Mouse (Mus musculus) stomach, embryonic 16.5 days (tissue): Measurements from ENCODE around the gene Mettl7a3. TPM values are rescaled to one million over a fixed set of nuclear protein-coding genes. Genes with fewer than 3 reads are reported as not detected.
"Not testable (repeated sequence)": the region's sequence is repeated elsewhere in the genome, so short reads cannot be mapped to it uniquely, and the experiment has no call there.

ENCODE experiments used
- ATAC-seq: fragments of 200-750 bp; cut with Nextera tagmentation; 2 replicates; pipeline ENCODE4 v1.8.0; 2017; ENCODE audit warnings: moderate number of reproducible peaks, moderate TSS enrichment; ENCODE audit not compliant: insufficient read depth, low FRiP score
- H3K27ac ChIP-seq: fragments of 300-500 bp; sonication (generic); 2 replicates; pipeline ENCODE4 v1.5.1; 2014; ENCODE audit warnings: low read length
- H3K27me3 ChIP-seq: fragments of 300-500 bp; sonication (generic); 2 replicates; pipeline ENCODE4 v1.6.1; 2014; ENCODE audit warnings: low read length, control low read depth, mixed read lengths; ENCODE audit not compliant: control insufficient read depth, insufficient read depth
- H3K36me3 ChIP-seq: fragments of 300-500 bp; sonication (generic); 2 replicates; pipeline ENCODE4 v1.6.1; 2014; ENCODE audit warnings: low read length; ENCODE audit not compliant: control insufficient read depth, insufficient read depth
- H3K4me1 ChIP-seq: fragments of 300-500 bp; sonication (generic); 2 replicates; pipeline ENCODE4 v1.6.1; 2014; ENCODE audit warnings: low read length, control low read depth, mixed read lengths; ENCODE audit not compliant: control insufficient read depth, insufficient read depth
- H3K4me2 ChIP-seq: fragments of 300-500 bp; sonication (generic); 2 replicates; pipeline ENCODE4 v1.6.1; 2014; ENCODE audit warnings: low read depth, low read length, mixed read lengths
- H3K4me3 ChIP-seq: fragments of 300-500 bp; sonication (generic); replicated peaks from 2 replicates; pipeline ENCODE4 v1.5.1; 2014; ENCODE audit warnings: mild to moderate bottlenecking, low read length
- H3K9ac ChIP-seq: fragments of 300-500 bp; sonication (generic); 2 replicates; pipeline ENCODE4 v1.6.1; 2014; ENCODE audit warnings: low read length
- H3K9me3 ChIP-seq: fragments of 300-500 bp; sonication (generic); replicated peaks from 2 replicates; pipeline ENCODE4 v1.6.1; 2016; ENCODE audit warnings: low read length, control low read depth; ENCODE audit not compliant: control insufficient read depth
- WGBS: fragments of 180-500 bp; shearing (Covaris S2); extraction: QIAGEN DNeasy Blood & Tissue Kit; methylation state at CpG from one replicate; pipeline ENCODE4 v1.1.7; 2014; 5-methylcytosine and 5-hydroxymethylcytosine counted together
- polyA plus RNA-seq: library from polyadenylated mRNA; unstranded; fragments of >200 nt; fragmentation: Nextera tagmentation; extraction: Ambion mirVana; gene quantifications from 2 replicates; pipeline ENCODE4 v1.2.1, GENCODE M21; 2015

Gene Mettl7a3
- polyA plus RNA-seq, 1 experiment from 2014 or later = not detected

DNA sequence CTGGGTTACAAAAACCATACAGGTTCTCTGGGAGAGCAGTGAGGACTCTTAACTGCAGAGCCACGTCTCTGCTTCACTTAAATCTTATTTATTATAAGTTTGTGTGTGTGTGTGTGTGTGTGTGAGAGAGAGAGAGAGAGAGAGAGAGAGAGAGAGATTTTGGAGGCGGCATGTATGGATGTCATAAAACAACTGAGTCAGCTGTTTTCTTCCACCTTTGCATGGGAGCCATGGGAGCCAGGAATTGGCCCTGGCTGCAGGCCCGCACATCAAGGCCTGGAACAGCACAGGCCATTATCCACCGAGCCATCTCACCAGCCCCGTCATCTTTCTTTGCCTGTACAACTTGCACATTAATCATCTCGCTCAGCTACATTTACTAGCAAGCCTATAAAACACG, 32.4 kb downstream of the Mettl7a3 start:
- no peaks in the 10 kb centered on the region for H3K36me3 ChIP-seq
- WGBS = 64% methylated on average over 7 of the region's 7 CpGs
- no peak for ATAC-seq

DNA sequence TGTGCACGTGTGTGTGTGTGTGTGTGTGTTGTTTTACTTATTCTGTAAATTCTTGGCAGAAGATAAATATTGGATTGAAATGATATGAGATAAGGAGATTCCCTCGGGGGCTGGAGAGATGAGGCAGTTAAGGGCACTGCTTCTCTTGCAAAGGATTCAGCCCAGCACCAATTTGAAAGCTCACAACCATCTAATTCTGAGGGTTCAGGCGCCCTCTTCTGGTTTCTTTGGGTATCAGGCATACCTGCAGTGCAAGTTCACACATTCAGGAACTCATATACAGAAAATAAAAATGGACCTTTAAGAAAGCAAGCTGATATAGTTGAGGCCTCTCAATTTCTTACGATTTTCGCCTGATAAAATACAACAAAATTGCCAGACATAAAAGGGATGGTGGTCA, 40.3 kb downstream of the Mettl7a3 start:
- Histone ChIP-seq H3K4me2 (no peak overlapping the region), H3K9ac (no peak overlapping the region), H3K4me1 (no peaks in the 10 kb centered on the region), H3K36me3 (no peaks in the 10 kb centered on the region), H3K4me3 (no peak overlapping the region), H3K27me3 (no peaks in the 10 kb centered on the region), H3K27ac (no peak overlapping the region), H3K9me3 (no peaks in the 10 kb centered on the region; the same call in 1 of the 2 replicates)
- 25% methylated on average over 5 of the region's 5 CpGs for WGBS
- ATAC-seq = no peak

More for the DNA sequence above, 32.4 kb downstream of the Mettl7a3 start:
- no peak overlapping the region for H3K4me2 ChIP-seq
- H3K27ac ChIP-seq = no peak overlapping the region
- H3K4me3 ChIP-seq = no peak overlapping the region
- no peak overlapping the region for H3K9ac ChIP-seq
- H3K4me1 ChIP-seq = no peaks in the 10 kb centered on the region
- no peaks in the 10 kb centered on the region for H3K27me3 ChIP-seq
- no peaks in the 10 kb centered on the region for H3K9me3 ChIP-seq

DNA sequence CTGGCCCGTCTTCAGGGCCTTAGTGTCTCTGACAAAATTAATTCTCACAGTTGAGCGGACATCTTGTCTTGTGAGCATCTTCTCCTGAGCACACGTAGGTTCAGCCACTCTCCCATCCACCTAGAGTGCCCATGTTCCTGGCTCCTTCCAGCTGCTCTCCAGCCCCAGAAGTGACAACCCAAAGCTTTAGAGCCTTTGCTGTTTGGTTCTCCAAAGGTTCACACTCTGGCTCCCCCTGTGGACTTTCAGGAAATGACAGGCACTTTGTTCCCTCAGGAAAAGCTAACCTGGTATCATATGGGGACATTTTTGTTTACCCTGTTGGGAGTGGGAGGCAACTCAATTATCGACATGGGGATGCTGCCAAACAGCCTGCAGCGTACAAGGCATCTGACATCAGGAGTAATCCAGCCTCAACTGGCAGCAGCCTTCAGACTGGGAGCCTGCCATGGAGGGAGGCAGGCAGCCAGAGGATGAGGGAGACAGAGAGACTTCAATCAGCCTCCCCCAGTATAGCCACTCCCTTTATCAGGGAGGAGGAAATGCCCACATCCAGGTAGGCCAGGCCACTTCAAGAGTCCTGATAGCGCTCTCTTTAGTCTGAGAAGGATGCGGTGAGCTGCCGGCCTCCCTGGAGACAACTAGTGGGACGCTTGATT, 43.2 kb downstream of the Mettl7a3 start:
- ATAC-seq = peak; percentile 37; the same call in 1 of the 2 replicates
- not testable (repeated sequence) for H3K9ac ChIP-seq, H3K4me1 ChIP-seq, H3K4me2 ChIP-seq, H3K9me3 ChIP-seq, H3K4me3 ChIP-seq, H3K27me3 ChIP-seq, H3K27ac ChIP-seq, H3K36me3 ChIP-seq
- 22% methylated on average over 3 of the region's 9 CpGs for WGBS

DNA sequence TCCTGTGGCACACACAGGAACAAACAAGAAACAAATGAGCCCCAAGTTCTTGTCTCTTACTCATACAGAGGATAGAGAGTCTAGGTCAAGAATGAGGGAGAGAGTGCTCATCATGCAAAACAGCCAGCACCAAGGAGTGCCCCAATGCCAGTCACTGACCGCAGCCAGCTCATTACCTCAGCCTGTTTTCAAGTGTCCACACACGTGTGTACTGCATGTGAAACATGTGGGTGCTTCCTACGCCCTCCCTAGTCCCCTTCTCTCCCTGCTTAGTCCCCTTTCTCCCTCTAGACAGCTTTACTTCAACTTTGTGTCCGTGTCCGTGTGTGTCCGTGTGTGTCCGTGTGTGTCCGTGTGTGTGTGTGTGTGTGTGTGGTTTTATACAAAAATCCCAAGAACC, 44.9 kb downstream of the Mettl7a3 start:
- no peaks in the 10 kb centered on the region for H3K9me3 ChIP-seq
- H3K27me3 ChIP-seq = no peaks in the 10 kb centered on the region
- no peaks in the 10 kb centered on the region for H3K36me3 ChIP-seq
- H3K4me2 ChIP-seq = no peak overlapping the region
- H3K27ac ChIP-seq = no peak overlapping the region
- no peak overlapping the region for H3K4me3 ChIP-seq
- H3K4me1 ChIP-seq = no peaks in the 10 kb centered on the region
- no peak for ATAC-seq
- WGBS = 74% methylated on average over 8 of the region's 8 CpGs
- H3K9ac ChIP-seq = no peak overlapping the region

DNA sequence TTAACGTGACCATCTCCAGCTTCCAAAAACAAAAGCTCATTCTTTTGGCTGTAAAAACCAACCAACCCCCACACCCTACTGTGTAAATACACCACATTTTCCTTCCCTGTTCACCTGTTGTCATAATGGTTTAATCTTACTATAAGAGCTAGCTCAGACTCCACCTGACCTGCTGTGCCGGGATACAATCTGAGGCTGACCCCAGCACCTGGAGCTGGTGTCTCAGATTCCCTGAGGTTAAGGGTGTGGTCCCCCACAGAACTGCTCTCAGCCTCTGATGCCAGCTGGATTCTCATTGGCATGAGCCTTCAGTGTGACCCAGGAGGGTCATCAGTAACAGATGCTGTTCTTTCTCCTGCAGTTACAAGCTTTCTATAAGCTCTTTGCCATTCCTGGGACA, 45.4 kb downstream of the Mettl7a3 start:
- WGBS = 49% methylated on average over 2 of the region's 2 CpGs
- no peak overlapping the region for H3K4me2 ChIP-seq
- no peak overlapping the region for H3K27ac ChIP-seq
- no peaks in the 10 kb centered on the region for H3K27me3 ChIP-seq
- ATAC-seq = peak; percentile 66; the same call in 1 of the 2 replicates
- no peaks in the 10 kb centered on the region for H3K4me1 ChIP-seq
- no peak overlapping the region for H3K4me3 ChIP-seq
- H3K9ac ChIP-seq = no peak overlapping the region
- H3K9me3 ChIP-seq = no peaks in the 10 kb centered on the region
- H3K36me3 ChIP-seq = no peaks in the 10 kb centered on the region

DNA sequence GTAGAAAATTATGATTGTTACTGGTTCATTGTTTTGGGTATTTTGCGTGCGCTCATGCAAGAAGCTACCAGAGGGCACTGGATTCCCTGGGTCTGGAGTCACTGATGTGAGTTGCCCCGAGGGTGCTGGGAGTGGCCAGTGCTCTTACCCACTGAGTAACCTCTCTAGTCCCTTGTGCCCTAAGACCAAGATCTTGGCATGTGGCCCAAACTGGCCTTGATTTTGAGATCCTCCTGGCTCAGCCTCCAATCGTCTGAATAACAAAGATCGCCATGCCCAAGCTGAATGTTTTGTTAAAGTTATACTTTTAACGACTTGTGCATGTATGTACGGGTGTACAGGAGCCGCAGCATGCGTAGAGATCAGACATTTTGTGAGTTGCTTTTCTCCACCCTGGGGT, 51.0 kb downstream of the Mettl7a3 start:
- H3K9me3 ChIP-seq = no peaks in the 10 kb centered on the region
- ATAC-seq = no peak
- no peak overlapping the region for H3K9ac ChIP-seq
- 92% methylated on average over 9 of the region's 9 CpGs for WGBS
- no peaks in the 10 kb centered on the region for H3K36me3 ChIP-seq
- H3K4me3 ChIP-seq = no peak overlapping the region
- H3K27me3 ChIP-seq = no peaks in the 10 kb centered on the region
- no peak overlapping the region for H3K27ac ChIP-seq
- H3K4me1 ChIP-seq = no peaks in the 10 kb centered on the region
- no peak overlapping the region for H3K4me2 ChIP-seq

DNA sequence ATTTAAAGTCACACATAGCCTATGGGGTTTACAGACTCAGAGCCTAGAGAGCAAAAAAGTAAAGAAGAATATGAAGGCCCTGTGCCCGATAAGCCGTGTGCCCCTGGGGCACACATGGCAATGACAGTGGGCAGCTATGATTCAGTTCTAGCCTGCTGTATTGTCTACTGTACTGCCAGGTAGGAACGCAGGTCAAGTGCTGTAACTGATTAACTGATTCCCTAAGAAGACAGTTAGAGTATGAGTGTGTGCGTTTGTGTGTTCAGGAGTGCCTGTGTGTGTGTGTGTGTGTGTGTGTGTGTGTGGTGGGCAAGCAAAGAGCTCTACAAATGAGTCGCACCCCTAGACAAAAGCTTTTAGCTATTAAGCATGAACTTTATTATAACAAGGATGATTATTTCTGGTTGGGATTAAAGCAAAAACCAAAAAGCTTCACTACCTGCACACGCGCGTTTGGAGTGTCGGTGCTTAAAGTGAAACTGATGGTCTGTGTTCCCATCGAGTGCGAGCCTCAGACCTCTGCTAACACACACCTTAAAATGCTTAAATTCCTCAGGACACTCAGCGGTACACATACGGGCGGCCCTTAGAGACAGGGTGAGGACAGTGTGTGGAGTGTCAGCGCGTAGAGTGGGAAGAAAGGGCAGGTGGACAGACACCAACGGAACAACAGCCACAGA, 53.0 kb downstream of the Mettl7a3 start:
- no peaks in the 10 kb centered on the region for H3K36me3 ChIP-seq
- H3K4me1 ChIP-seq = no peaks in the 10 kb centered on the region
- H3K4me3 ChIP-seq = no peak overlapping the region
- no peak overlapping the region for H3K9ac ChIP-seq
- H3K9me3 ChIP-seq = no peaks in the 10 kb centered on the region
- H3K27ac ChIP-seq = no peak overlapping the region
- H3K27me3 ChIP-seq = no peaks in the 10 kb centered on the region
- WGBS = 78% methylated on average over 17 of the region's 17 CpGs
- no peak for ATAC-seq
- no peak overlapping the region for H3K4me2 ChIP-seq

DNA sequence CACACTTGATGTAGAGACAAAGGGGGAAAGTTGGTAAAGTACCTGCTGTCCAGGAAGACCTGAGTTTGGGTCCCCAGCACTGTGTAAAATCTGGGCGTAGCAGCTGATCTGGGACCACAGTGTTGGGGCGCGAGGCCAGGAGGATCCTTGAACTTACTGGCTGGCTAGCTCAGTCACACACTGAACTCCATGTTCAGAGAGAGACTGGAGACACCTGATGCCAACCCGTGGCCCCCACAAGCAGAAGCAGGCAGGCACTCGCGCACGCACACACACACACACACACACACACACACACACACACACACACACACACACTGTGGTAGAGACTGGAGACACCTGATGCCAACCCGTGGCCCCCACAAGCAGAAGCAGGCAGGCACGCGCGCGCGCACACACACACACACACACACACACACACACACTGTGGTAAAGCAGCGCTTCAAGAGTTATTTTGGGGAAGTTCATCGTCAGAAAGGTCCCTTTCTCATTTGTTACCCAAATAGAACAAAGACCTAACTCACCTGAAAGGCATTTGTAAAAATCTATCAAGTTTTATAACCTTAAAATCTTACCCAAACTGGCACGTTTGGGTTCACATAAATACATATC, 53.6 kb downstream of the Mettl7a3 start:
- no peak overlapping the region for H3K4me2 ChIP-seq
- no peak overlapping the region for H3K9ac ChIP-seq
- no peak for ATAC-seq
- 0 out of 2 replicates have a peak, but pooled peaks cover 3% of the 10 kb centered on the region for H3K36me3 ChIP-seq
- H3K27me3 ChIP-seq = no peaks in the 10 kb centered on the region
- H3K27ac ChIP-seq = no peak overlapping the region
- no peaks in the 10 kb centered on the region for H3K9me3 ChIP-seq
- H3K4me1 ChIP-seq = no peaks in the 10 kb centered on the region
- WGBS = 80% methylated on average over 16 of the region's 16 CpGs
- no peak overlapping the region for H3K4me3 ChIP-seq

DNA sequence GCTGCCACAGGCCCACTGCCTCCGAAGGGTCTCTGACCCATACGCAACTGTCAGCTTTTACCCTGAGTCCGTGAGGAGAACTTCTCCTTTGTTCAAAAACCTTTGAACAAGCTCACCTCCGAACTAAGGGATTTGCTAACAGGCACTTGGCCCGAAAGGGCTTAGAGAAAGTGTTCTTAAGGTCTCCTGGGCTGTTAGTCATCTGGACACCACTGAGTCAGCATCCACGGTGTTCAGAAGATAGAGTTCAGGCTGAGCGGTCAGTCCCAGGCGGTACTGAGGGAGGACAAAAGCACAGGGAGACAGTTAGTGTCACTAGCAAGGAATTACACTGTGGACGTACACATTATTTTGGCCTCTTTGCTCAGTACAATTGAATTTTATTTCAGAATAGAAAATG, 54.2 kb downstream of the Mettl7a3 start:
- Histone ChIP-seq H3K9me3 (no peaks in the 10 kb centered on the region), H3K27me3 (no peaks in the 10 kb centered on the region), H3K4me2 (no peak overlapping the region), H3K4me3 (no peak overlapping the region), H3K4me1 (no peaks in the 10 kb centered on the region), H3K27ac (no peak overlapping the region), H3K9ac (no peak overlapping the region), H3K36me3 (0 out of 2 replicates have a peak, but pooled peaks cover 8% of the 10 kb centered on the region)
- no peak for ATAC-seq
- WGBS = 60% methylated on average over 9 of the region's 9 CpGs
